Mouse (Mus musculus): ENCODE data around the gene Scyl3. TPM values are rescaled to one million over a fixed set of nuclear protein-coding genes. Genes with fewer than 3 reads are reported as not detected.

Gene Scyl3
- polyA plus RNA-seq, 2 experiments: 7.2 to 10.2 TPM

GRCm38 (mm10) chr1:164001831-164002452, 73.0 kb downstream of the Scyl3 start:
- ATAC-seq (ENCODE audit: insufficient read depth) (no peak), DNase-seq (ENCODE audit: low read depth in 3 of 3, low spot score in 3 of 3) (no peak)
- H3K9me3 ChIP-seq (ENCODE audit: control insufficient read depth, low read length): no peaks in the 10 kb centered on the region
- 46% methylated on average over 6 of the region's 6 CpGs for WGBS (ENCODE audit: insufficient replicate concordance)
- no peaks in the 10 kb centered on the region for H3K36me3 ChIP-seq (replicated peaks; ENCODE audit: control insufficient read depth, insufficient read depth, low read depth)
- no peak overlapping the region for H3K4me3 ChIP-seq (ENCODE audit: insufficient read depth in 1 of 2, low read depth in 2 of 2, low read length in 2 of 2)
- H3K9ac ChIP-seq (replicated peaks): no peak overlapping the region
- no peaks in the 10 kb centered on the region for H3K4me1 ChIP-seq (replicated peaks; ENCODE audit: control insufficient read depth in 2 of 2, insufficient read depth in 2 of 2, low read length in 1 of 2)
- H3K27me3 ChIP-seq (ENCODE audit: control insufficient read depth, insufficient read depth, low read length): no peaks in the 10 kb centered on the region
- no peak overlapping the region for H3K4me2 ChIP-seq (ENCODE audit: low read depth)
- no peak overlapping the region for H3K27ac ChIP-seq
- TF ChIP-seq CTCF (IDR thresholded peaks at IDR 0.05; ENCODE audit: low read depth): no peak
- TF ChIP-seq EP300 (IDR thresholded peaks at IDR 0.05; ENCODE audit: low read depth): no peak

GRCm38 (mm10) chr1:164004311-164004710, 75.4 kb downstream of the Scyl3 start:
- no peak for ATAC-seq (ENCODE audit: insufficient read depth)
- Histone ChIP-seq H3K36me3 (replicated peaks; ENCODE audit: control insufficient read depth, insufficient read depth, low read depth) (no peaks in the 10 kb centered on the region), H3K9me3 (ENCODE audit: control insufficient read depth, low read length) (no peaks in the 10 kb centered on the region), H3K9ac (replicated peaks) (no peak overlapping the region), H3K4me2 (ENCODE audit: low read depth) (no peak overlapping the region), H3K27me3 (ENCODE audit: control insufficient read depth, insufficient read depth, low read length) (no peaks in the 10 kb centered on the region), H3K27ac (no peak overlapping the region), H3K4me3 (ENCODE audit: insufficient read depth in 1 of 2, low read depth in 2 of 2, low read length in 2 of 2) (no peak overlapping the region), H3K4me1 (replicated peaks; ENCODE audit: control insufficient read depth in 2 of 2, insufficient read depth in 2 of 2, low read length in 1 of 2) (no peaks in the 10 kb centered on the region)
- 50% methylated on average over 3 of the region's 3 CpGs for WGBS (ENCODE audit: insufficient replicate concordance)
- TF ChIP-seq EP300 (IDR thresholded peaks at IDR 0.05; ENCODE audit: low read depth) (no peak), CTCF (IDR thresholded peaks at IDR 0.05; ENCODE audit: low read depth) (no peak)
- no peak for DNase-seq (ENCODE audit: low read depth in 3 of 3, low spot score in 3 of 3)

Other genes with a start within 250 kb of the Scyl3 start
- not detected in 2 replicates for gene Mettl11b, start 203.9 kb upstream of the Scyl3 start, polyA plus RNA-seq (2012; rRNA removed)
- gene Mettl11b, start 203.9 kb upstream of the Scyl3 start, polyA plus RNA-seq (2014; fragmentation: Nextera tagmentation; extraction: Ambion mirVana): not detected in 2 replicates
- gene Kifap3, start 149.5 kb upstream of the Scyl3 start, polyA plus RNA-seq (2012; rRNA removed): 0.75 and 1.3 TPM in 2 replicates
- 2.3 and 2.5 TPM in 2 replicates for gene Kifap3, start 149.5 kb upstream of the Scyl3 start, polyA plus RNA-seq (2014; fragmentation: Nextera tagmentation; extraction: Ambion mirVana)
- 6.5 and 7.9 TPM in 2 replicates for gene BC055324, start 65.7 kb downstream of the Scyl3 start, polyA plus RNA-seq (2012; rRNA removed)
- 10.0 and 10.8 TPM in 2 replicates for gene BC055324, start 65.7 kb downstream of the Scyl3 start, polyA plus RNA-seq (2014; fragmentation: Nextera tagmentation; extraction: Ambion mirVana)
- 1.0 and 2.3 TPM in 2 replicates for gene Mettl18, start 65.8 kb downstream of the Scyl3 start, polyA plus RNA-seq (2012; rRNA removed)
- gene Mettl18, start 65.8 kb downstream of the Scyl3 start, polyA plus RNA-seq (2014; fragmentation: Nextera tagmentation; extraction: Ambion mirVana): 4.4 TPM in 2 replicates
- gene Sele, start 119.1 kb downstream of the Scyl3 start, polyA plus RNA-seq (2012; rRNA removed): 0.02 and 0.04 TPM in 2 replicates
- gene Sele, start 119.1 kb downstream of the Scyl3 start, polyA plus RNA-seq (2014; fragmentation: Nextera tagmentation; extraction: Ambion mirVana): not detected in 2 replicates
- gene Sell, start 132.9 kb downstream of the Scyl3 start, polyA plus RNA-seq (2012; rRNA removed): 2.1 and 3.0 TPM in 2 replicates
- 4.4 and 8.0 TPM in 2 replicates for gene Sell, start 132.9 kb downstream of the Scyl3 start, polyA plus RNA-seq (2014; fragmentation: Nextera tagmentation; extraction: Ambion mirVana)
- gene Selp, start 186.2 kb downstream of the Scyl3 start, polyA plus RNA-seq (2012; rRNA removed): 0.31 and 0.37 TPM in 2 replicates
- gene Selp, start 186.2 kb downstream of the Scyl3 start, polyA plus RNA-seq (2014; fragmentation: Nextera tagmentation; extraction: Ambion mirVana): 0.54 and 0.75 TPM in 2 replicates
- 6.7 and 8.3 TPM in 2 replicates for gene F5, start 222.7 kb downstream of the Scyl3 start, polyA plus RNA-seq (2012; rRNA removed)
- 11.6 and 11.9 TPM in 2 replicates for gene F5, start 222.7 kb downstream of the Scyl3 start, polyA plus RNA-seq (2014; fragmentation: Nextera tagmentation; extraction: Ambion mirVana)

Data from liver, embryonic 14.5 days (tissue).